Mouse (Mus musculus): Measurements from ENCODE around the gene Ppp4r2. TPM values are rescaled to one million over a fixed set of nuclear protein-coding genes. Genes with fewer than 3 reads are reported as not detected.
A peak's percentile ranks its signal among the peaks of the same experiment; 100 is the strongest.

Gene Ppp4r2
- polyA plus RNA-seq, 1 experiment from 2014 or later, result 26.6 TPM

DNA sequence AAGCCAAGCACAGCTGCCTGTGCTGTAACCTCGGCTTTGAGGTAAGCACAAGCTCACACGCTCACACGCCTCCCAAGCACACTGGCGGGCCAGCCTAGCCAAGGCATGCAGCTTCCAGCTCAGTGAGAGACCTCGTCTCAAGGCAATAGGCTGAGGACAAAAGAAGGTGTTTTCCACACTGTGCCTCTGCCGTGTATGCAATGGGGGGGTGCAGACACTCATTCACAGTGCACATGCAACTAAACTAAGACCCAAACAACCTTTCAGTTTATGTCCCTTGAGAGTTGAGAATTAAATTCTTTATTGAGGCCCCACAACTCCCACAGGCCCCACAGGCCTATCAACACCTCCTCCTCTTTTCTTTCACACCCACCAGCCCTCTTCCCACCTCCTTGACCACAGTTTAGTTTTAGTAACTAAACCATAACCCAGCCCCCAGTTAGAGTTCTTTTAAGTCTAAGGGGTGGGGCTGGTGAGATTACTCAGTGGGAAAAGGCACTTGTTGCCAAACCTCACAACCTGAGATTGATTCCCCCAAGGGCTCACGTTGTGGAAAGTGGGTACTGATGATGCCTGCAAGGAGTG is 8.9 kb upstream of the Ppp4r2 start:
- H3K36me3 ChIP-seq (replicated peaks; ENCODE audit: control insufficient read depth, insufficient read depth), result no peaks in the 10 kb centered on the region
- DNase-seq (ENCODE audit: low spot score) (no peak), ATAC-seq (ENCODE audit: low FRiP score) (no peak)
- no peak overlapping the region for H3K4me3 ChIP-seq (replicated peaks; ENCODE audit: low read length)
- WGBS, result 70% methylated on average over 7 of the region's 7 CpGs
- H3K9ac ChIP-seq, result no peak overlapping the region
- no peaks in the 10 kb centered on the region for H3K27me3 ChIP-seq (ENCODE audit: control insufficient read depth, insufficient read depth, low read length)
- H3K9me3 ChIP-seq (ENCODE audit: control insufficient read depth, low read length), result no peaks in the 10 kb centered on the region
- no peak overlapping the region for H3K4me2 ChIP-seq (replicated peaks)
- no peaks in the 10 kb centered on the region for H3K4me1 ChIP-seq (replicated peaks; ENCODE audit: control insufficient read depth, insufficient read depth, low read length)
- H3K27ac ChIP-seq, result no peak overlapping the region

DNA sequence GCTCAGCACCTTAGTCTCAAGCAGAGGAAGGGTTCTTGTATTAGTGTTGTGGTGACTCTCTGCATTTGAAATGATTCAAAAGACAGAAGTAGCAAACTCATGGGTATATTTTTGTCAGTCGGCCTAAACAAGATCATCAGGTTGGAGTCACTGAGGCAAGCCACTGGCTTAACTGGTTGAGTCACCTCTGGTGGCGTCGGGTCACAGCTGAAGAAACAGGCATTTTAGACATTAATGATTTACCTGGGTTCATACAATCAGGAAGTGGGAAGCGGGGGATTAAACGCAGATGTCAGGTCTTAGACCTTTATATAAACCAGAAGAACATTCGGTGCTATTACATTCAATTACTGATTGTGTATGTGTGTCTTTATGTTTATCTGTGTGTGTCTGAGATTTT is 7.4 kb upstream of the Ppp4r2 start:
- Histone ChIP-seq H3K4me2 (replicated peaks) (no peak overlapping the region), H3K9me3 (ENCODE audit: control insufficient read depth, low read length) (no peaks in the 10 kb centered on the region), H3K36me3 (replicated peaks; ENCODE audit: control insufficient read depth, insufficient read depth) (no peaks in the 10 kb centered on the region), H3K27ac (no peak overlapping the region), H3K27me3 (ENCODE audit: control insufficient read depth, insufficient read depth, low read length) (no peaks in the 10 kb centered on the region), H3K9ac (no peak overlapping the region), H3K4me3 (replicated peaks; ENCODE audit: low read length) (no peak overlapping the region), H3K4me1 (replicated peaks; ENCODE audit: control insufficient read depth, insufficient read depth, low read length) (no peaks in the 10 kb centered on the region)
- ATAC-seq (ENCODE audit: low FRiP score), result no peak
- no peak for DNase-seq (ENCODE audit: low spot score)
- WGBS, result 88% methylated on average over 6 of the region's 6 CpGs

- Histone ChIP-seq H3K27ac (no peak overlapping the region), H3K9me3 (ENCODE audit: control insufficient read depth, low read length) (no peaks in the 10 kb centered on the region), H3K9ac (no peak overlapping the region), H3K4me1 (replicated peaks; ENCODE audit: control insufficient read depth, insufficient read depth, low read length) (no peaks in the 10 kb centered on the region), H3K27me3 (ENCODE audit: control insufficient read depth, insufficient read depth, low read length) (no peaks in the 10 kb centered on the region), H3K4me3 (replicated peaks; ENCODE audit: low read length) (no peak overlapping the region), H3K4me2 (replicated peaks) (no peak overlapping the region), H3K36me3 (replicated peaks; ENCODE audit: control insufficient read depth, insufficient read depth) (no peaks in the 10 kb centered on the region)
- 96% methylated on average over 7 of the region's 7 CpGs for WGBS
- no peak for DNase-seq (ENCODE audit: low spot score)
- no peak for ATAC-seq (ENCODE audit: low FRiP score)
Measured at GRCm38 (mm10) chr6:100828565-100828964, 4.9 kb upstream of the Ppp4r2 start.

GRCm38 (mm10) chr6:100829770-100830169 is 3.7 kb upstream of the Ppp4r2 start:
- no peaks in the 10 kb centered on the region for H3K36me3 ChIP-seq (replicated peaks; ENCODE audit: control insufficient read depth, insufficient read depth)
- DNase-seq (ENCODE audit: low spot score) (no peak), ATAC-seq (ENCODE audit: low FRiP score) (no peak)
- WGBS, result 81% methylated on average over 5 of the region's 5 CpGs
- no peaks in the 10 kb centered on the region for H3K27me3 ChIP-seq (ENCODE audit: control insufficient read depth, insufficient read depth, low read length)
- no peak overlapping the region for H3K4me2 ChIP-seq (replicated peaks)
- H3K4me1 ChIP-seq (replicated peaks; ENCODE audit: control insufficient read depth, insufficient read depth, low read length), result peaks cover 6% of the 10 kb centered on the region
- H3K4me3 ChIP-seq (replicated peaks; ENCODE audit: low read length), result no peak overlapping the region
- no peak overlapping the region for H3K27ac ChIP-seq
- no peaks in the 10 kb centered on the region for H3K9me3 ChIP-seq (ENCODE audit: control insufficient read depth, low read length)
- no peak overlapping the region for H3K9ac ChIP-seq

- H3K9ac ChIP-seq, result no peak overlapping the region
- no peak overlapping the region for H3K4me2 ChIP-seq (replicated peaks)
- H3K36me3 ChIP-seq (replicated peaks; ENCODE audit: control insufficient read depth, insufficient read depth), result peaks cover 11% of the 10 kb centered on the region
- no peak for ATAC-seq (ENCODE audit: low FRiP score)
- peaks cover 18% of the 10 kb centered on the region for H3K4me1 ChIP-seq (replicated peaks; ENCODE audit: control insufficient read depth, insufficient read depth, low read length)
- no peak for DNase-seq (ENCODE audit: low spot score)
- H3K4me3 ChIP-seq (replicated peaks; ENCODE audit: low read length), result no peak overlapping the region
- no peaks in the 10 kb centered on the region for H3K27me3 ChIP-seq (ENCODE audit: control insufficient read depth, insufficient read depth, low read length)
- H3K27ac ChIP-seq, result no peak overlapping the region
- no peaks in the 10 kb centered on the region for H3K9me3 ChIP-seq (ENCODE audit: control insufficient read depth, low read length)
- 94% methylated on average over 3 of the region's 3 CpGs for WGBS
Measured at GRCm38 (mm10) chr6:100831188-100831587, 2.2 kb upstream of the Ppp4r2 start.

DNA sequence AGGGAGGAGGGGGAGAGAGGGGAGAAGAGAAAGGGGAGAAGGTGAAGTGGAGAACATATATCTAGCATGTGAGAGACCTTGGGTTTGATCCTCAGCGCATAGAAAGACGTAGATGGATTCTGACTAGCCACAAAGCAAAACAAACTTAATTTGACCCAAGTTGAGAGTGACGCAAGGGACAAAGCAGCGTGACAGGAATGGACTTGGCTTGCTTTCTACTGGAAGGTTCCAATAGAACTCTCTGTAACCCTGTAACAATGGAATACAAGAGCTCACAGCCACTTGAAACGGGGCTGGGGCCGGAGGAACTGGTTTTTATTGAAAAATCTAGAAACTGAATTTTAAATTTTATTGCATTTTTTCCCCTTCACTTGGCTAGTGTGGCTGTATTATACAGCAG is 1.7 kb upstream of the Ppp4r2 start:
- Histone ChIP-seq H3K36me3 (replicated peaks; ENCODE audit: control insufficient read depth, insufficient read depth) (peaks cover 16% of the 10 kb centered on the region), H3K4me1 (replicated peaks; ENCODE audit: control insufficient read depth, insufficient read depth, low read length) (peaks cover 21% of the 10 kb centered on the region), H3K27me3 (ENCODE audit: control insufficient read depth, insufficient read depth, low read length) (no peaks in the 10 kb centered on the region), H3K27ac (no peak overlapping the region), H3K9me3 (ENCODE audit: control insufficient read depth, low read length) (no peaks in the 10 kb centered on the region), H3K4me3 (replicated peaks; ENCODE audit: low read length) (no peak overlapping the region), H3K4me2 (replicated peaks) (no peak overlapping the region), H3K9ac (no peak overlapping the region)
- DNase-seq (ENCODE audit: low spot score), result no peak
- ATAC-seq (ENCODE audit: low FRiP score), result no peak
- WGBS, result 92% methylated on average over 6 of the region's 6 CpGs

GRCm38 (mm10) chr6:100833811-100834481 is 524 bp downstream of the Ppp4r2 start:
- peak overlapping the region; percentile 87 for H3K4me3 ChIP-seq (replicated peaks; ENCODE audit: low read length)
- WGBS, result under 1% methylated on average over 57 of the region's 72 CpGs
- peak overlapping the region; percentile 82 for H3K9ac ChIP-seq
- H3K4me1 ChIP-seq (replicated peaks; ENCODE audit: control insufficient read depth, insufficient read depth, low read length), result peaks cover 37% of the 10 kb centered on the region
- peak; percentile 38 for DNase-seq (ENCODE audit: low spot score)
- H3K27me3 ChIP-seq (ENCODE audit: control insufficient read depth, insufficient read depth, low read length), result no peaks in the 10 kb centered on the region
- peaks cover 37% of the 10 kb centered on the region for H3K36me3 ChIP-seq (replicated peaks; ENCODE audit: control insufficient read depth, insufficient read depth)
- peak overlapping the region; percentile 91 for H3K27ac ChIP-seq
- ATAC-seq (ENCODE audit: low FRiP score), result peak; percentile 91
- H3K9me3 ChIP-seq (ENCODE audit: control insufficient read depth, low read length), result no peaks in the 10 kb centered on the region
- H3K4me2 ChIP-seq (replicated peaks), result peak overlapping the region; percentile 63

DNA sequence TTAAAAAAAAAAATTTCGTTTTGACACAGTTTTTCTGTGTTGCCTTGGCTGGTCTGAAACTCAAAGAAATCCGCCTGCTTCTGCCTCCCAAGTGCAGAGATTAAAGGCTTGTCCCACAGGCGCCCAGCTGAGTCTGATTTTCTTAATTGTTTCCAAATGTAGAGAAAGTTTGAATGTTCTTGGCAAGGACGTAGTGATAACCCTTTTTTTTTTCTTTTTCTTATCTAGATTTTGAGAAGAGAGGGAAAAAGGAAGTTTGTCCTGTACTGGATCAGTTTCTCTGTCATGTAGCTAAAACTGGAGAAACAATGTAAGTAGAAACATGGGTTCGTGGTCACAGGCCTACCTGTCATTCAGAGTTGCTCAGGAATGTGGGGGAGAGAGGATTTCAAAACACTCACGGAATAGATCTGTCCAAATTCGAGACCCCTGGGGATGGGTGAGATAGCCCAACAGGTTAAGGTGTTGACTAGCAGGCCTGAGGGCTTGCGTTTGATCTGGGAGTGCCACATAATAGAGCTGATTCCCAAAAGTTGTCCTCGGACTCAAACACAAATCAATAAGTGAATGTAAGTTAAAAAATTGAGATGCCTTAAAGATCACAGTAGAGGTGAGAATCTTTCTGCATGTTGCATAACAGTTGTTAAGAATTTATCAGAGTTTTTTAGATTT is 1.2 kb downstream of the Ppp4r2 start:
- H3K4me2 ChIP-seq (replicated peaks), result peak overlapping the region; percentile 63
- H3K9ac ChIP-seq, result peak overlapping the region; percentile 82
- peaks cover 37% of the 10 kb centered on the region for H3K4me1 ChIP-seq (replicated peaks; ENCODE audit: control insufficient read depth, insufficient read depth, low read length)
- H3K36me3 ChIP-seq (replicated peaks; ENCODE audit: control insufficient read depth, insufficient read depth), result peaks cover 42% of the 10 kb centered on the region
- WGBS, result 38% methylated on average over 9 of the region's 9 CpGs
- H3K4me3 ChIP-seq (replicated peaks; ENCODE audit: low read length), result peak overlapping the region; percentile 87
- ATAC-seq (ENCODE audit: low FRiP score) (no peak), DNase-seq (ENCODE audit: low spot score) (no peak)
- peak overlapping the region; percentile 91 for H3K27ac ChIP-seq
- H3K9me3 ChIP-seq (ENCODE audit: control insufficient read depth, low read length), result no peaks in the 10 kb centered on the region
- H3K27me3 ChIP-seq (ENCODE audit: control insufficient read depth, insufficient read depth, low read length), result no peaks in the 10 kb centered on the region

- Histone ChIP-seq H3K36me3 (replicated peaks; ENCODE audit: control insufficient read depth, insufficient read depth) (peaks cover 49% of the 10 kb centered on the region), H3K4me3 (replicated peaks; ENCODE audit: low read length) (no peak overlapping the region), H3K27ac (no peak overlapping the region), H3K4me2 (replicated peaks) (no peak overlapping the region), H3K4me1 (replicated peaks; ENCODE audit: control insufficient read depth, insufficient read depth, low read length) (no peaks in the 10 kb centered on the region), H3K9ac (no peak overlapping the region), H3K9me3 (ENCODE audit: control insufficient read depth, low read length) (no peaks in the 10 kb centered on the region), H3K27me3 (ENCODE audit: control insufficient read depth, insufficient read depth, low read length) (no peaks in the 10 kb centered on the region)
- 96% methylated on average over 4 of the region's 4 CpGs for WGBS
- DNase-seq (ENCODE audit: low spot score) (no peak), ATAC-seq (ENCODE audit: low FRiP score) (no peak)
Measured at GRCm38 (mm10) chr6:100845058-100845457, 11.6 kb downstream of the Ppp4r2 start.
